Mouse (Mus musculus) megakaryocyte, embryonic 14.5 days (primary cell): Measurements from ENCODE around the gene Pfkl. TPM values are rescaled to one million over a fixed set of nuclear protein-coding genes. Genes with fewer than 3 reads are reported as not detected.

Experiments used
- H3K27me3 ChIP-seq: replicated peaks from 2 replicates; pipeline ENCODE3; 2012; ENCODE audit warnings: inconsistent platforms
- H3K36me3 ChIP-seq: replicated peaks from 2 replicates; pipeline ENCODE3; 2012; ENCODE audit warnings: low read length, inconsistent platforms, mixed read lengths
- H3K4me1 ChIP-seq: 2 replicates; pipeline ENCODE4 v1.6.1; 2012; ENCODE audit warnings: inconsistent platforms
- H3K4me3 ChIP-seq: replicated peaks from 2 replicates; pipeline ENCODE3; 2012; ENCODE audit warnings: moderate library complexity, mild to moderate bottlenecking, inconsistent platforms
- H3K9me3 ChIP-seq: 2 replicates; pipeline ENCODE4 v1.6.1; 2012; ENCODE audit warnings: inconsistent platforms
- FLI1 ChIP-seq: IDR thresholded peaks from 2 replicates; pipeline ENCODE4 v1.6.1; 2012; ENCODE audit warnings: low read length, inconsistent platforms, mixed read lengths
- GATA1 ChIP-seq: IDR thresholded peaks from 3 replicates; pipeline ENCODE4 v1.6.1; 2012; ENCODE audit warnings: mixed read lengths, low read length, inconsistent platforms, borderline replicate concordance
- polyA plus RNA-seq: library from polyadenylated mRNA; stranded (reverse); fragments of >175 nt; gene quantifications from 2 replicates; pipeline ENCODE4 v1.2.3, GENCODE M21; 2012; ENCODE audit warnings: low replicate concordance; ENCODE audit not compliant: insufficient read depth

Gene Pfkl
- polyA plus RNA-seq, 1 experiment = 333 TPM

DNA sequence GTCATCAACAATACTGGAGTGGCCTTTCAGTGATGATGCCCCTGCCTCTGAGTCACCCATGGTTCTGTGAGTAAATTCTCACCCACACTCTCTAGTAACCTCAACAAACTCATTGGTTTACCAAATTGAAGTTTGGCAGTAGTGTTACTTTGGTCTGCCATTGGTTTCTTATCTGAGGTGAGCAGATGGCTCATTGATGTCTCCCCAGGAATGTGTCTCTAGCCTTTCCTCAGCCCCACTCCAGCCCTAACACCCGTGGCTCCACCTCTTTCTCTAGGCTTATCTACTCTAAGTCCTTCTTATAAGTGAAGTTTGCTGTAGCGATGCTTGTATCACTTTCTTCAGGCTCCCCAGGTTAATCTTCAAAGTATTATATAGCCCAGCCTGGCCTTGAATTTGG is 70.2 kb downstream of the Pfkl start:
- no peak for TF ChIP-seq GATA1
- no peak for TF ChIP-seq FLI1
- peaks cover 14% of the 10 kb centered on the region for H3K9me3 ChIP-seq
- no peaks in the 10 kb centered on the region for H3K36me3 ChIP-seq
- H3K27me3 ChIP-seq = peaks cover 51% of the 10 kb centered on the region
- H3K4me3 ChIP-seq = no peak overlapping the region
- H3K4me1 ChIP-seq = no peaks in the 10 kb centered on the region

Other genes starting within 250 kb of the Pfkl start
- gene Gm3238, start 238.8 kb downstream of the Pfkl start, polyA plus RNA-seq = not detected in 2 replicates
- not detected in 2 replicates for gene Gm7138, start 233.1 kb downstream of the Pfkl start, polyA plus RNA-seq
- gene Gm3250, start 227.5 kb downstream of the Pfkl start, polyA plus RNA-seq = not detected in 2 replicates
- gene Gm7137, start 221.9 kb downstream of the Pfkl start, polyA plus RNA-seq = not detected in 2 replicates
- not detected in 2 replicates for gene Gm9639, start 215.0 kb downstream of the Pfkl start, polyA plus RNA-seq
- not detected in 2 replicates for gene Gm19668, start 210.9 kb downstream of the Pfkl start, polyA plus RNA-seq
- not detected in 2 replicates for gene Gm9507, start 198.2 kb downstream of the Pfkl start, polyA plus RNA-seq
- gene Gm2696, start 195.4 kb downstream of the Pfkl start, polyA plus RNA-seq = not detected in 2 replicates
- not detected in 2 replicates for gene Krtap10-4, start 183.0 kb downstream of the Pfkl start, polyA plus RNA-seq
- gene Krtap10-10, start 174.1 kb downstream of the Pfkl start, polyA plus RNA-seq = not detected in 2 replicates
- gene Gm36176, start 163.3 kb downstream of the Pfkl start, polyA plus RNA-seq = not detected in 2 replicates
- gene Gm10318, start 157.2 kb downstream of the Pfkl start, polyA plus RNA-seq = not detected in 2 replicates
- gene Gm3285, start 148.1 kb downstream of the Pfkl start, polyA plus RNA-seq = not detected in 2 replicates
- gene Lrrc3, start 107.5 kb downstream of the Pfkl start, polyA plus RNA-seq = 0.03 TPM in 1 of 2 replicates, not detected in the other
- 2.7 TPM in 1 of 2 replicates, not detected in the other for gene Trpm2, start 39.5 kb downstream of the Pfkl start, polyA plus RNA-seq
- 10.0 and 22.2 TPM in 2 replicates for gene 1810043G02Rik, start 31.6 kb downstream of the Pfkl start, polyA plus RNA-seq
- gene Dnmt3l, start 31.9 kb upstream of the Pfkl start, polyA plus RNA-seq = not detected in 2 replicates
- not detected in 2 replicates for gene Aire, start 33.5 kb upstream of the Pfkl start, polyA plus RNA-seq
- gene Icosl, start 59.2 kb upstream of the Pfkl start, polyA plus RNA-seq = 0.74 and 1.4 TPM in 2 replicates
- gene D10Jhu81e, start 159.7 kb upstream of the Pfkl start, polyA plus RNA-seq = 44.9 and 59.7 TPM in 2 replicates
- gene Pwp2, start 175.1 kb upstream of the Pfkl start, polyA plus RNA-seq = 1.3 and 2.9 TPM in 2 replicates
- gene Trappc10, start 234.6 kb upstream of the Pfkl start, polyA plus RNA-seq = 11.0 and 13.6 TPM in 2 replicates